Mouse (Mus musculus) neural tube, embryonic 14.5 days (tissue): Measurements from ENCODE around the gene Aff3. TPM values are rescaled to one million over a fixed set of nuclear protein-coding genes. Genes with fewer than 3 reads are reported as not detected.

Experiments used
- ATAC-seq: fragments of 200-750 bp; cut with Nextera tagmentation; 2 replicates; pipeline ENCODE4 v1.8.0; 2017; ENCODE audit warnings: low read depth, mild to moderate bottlenecking, moderate TSS enrichment, moderate library complexity
- H3K27ac ChIP-seq: fragments of 300-500 bp; sonication (generic); 2 replicates; pipeline ENCODE4 v1.5.1; 2014; ENCODE audit warnings: low read depth, mild to moderate bottlenecking, control low read depth, low read length, moderate library complexity, mixed read lengths
- H3K27me3 ChIP-seq: fragments of 300-500 bp; sonication (generic); 2 replicates; pipeline ENCODE4 v1.6.1; 2014; ENCODE audit warnings: low read length; ENCODE audit not compliant: control insufficient read depth, insufficient read depth
- H3K36me3 ChIP-seq: fragments of 300-500 bp; sonication (generic); 2 replicates; pipeline ENCODE4 v1.6.1; 2014; ENCODE audit warnings: low read length, mixed read lengths; ENCODE audit not compliant: control insufficient read depth, insufficient read depth
- H3K4me1 ChIP-seq: fragments of 300-500 bp; sonication (generic); 2 replicates; pipeline ENCODE4 v1.6.1; 2014; ENCODE audit warnings: low read length; ENCODE audit not compliant: control insufficient read depth, insufficient read depth
- H3K4me2 ChIP-seq: fragments of 300-500 bp; sonication (generic); 2 replicates; pipeline ENCODE4 v1.6.1; 2014; ENCODE audit warnings: mild to moderate bottlenecking, low read depth, low read length, control low read depth
- H3K4me3 ChIP-seq: fragments of 300-500 bp; sonication (generic); 2 replicates; pipeline ENCODE4 v1.5.1; 2014; ENCODE audit warnings: low read depth, low read length, control low read depth, mixed read lengths
- H3K9ac ChIP-seq: fragments of 300-500 bp; sonication (generic); replicated peaks from 2 replicates; pipeline ENCODE4 v1.6.1; 2014; ENCODE audit warnings: low read depth, mild to moderate bottlenecking, control low read depth, low read length, mixed read lengths
- H3K9me3 ChIP-seq: fragments of 300-500 bp; sonication (generic); 2 replicates; pipeline ENCODE4 v1.6.1; 2016; ENCODE audit warnings: low read length; ENCODE audit not compliant: control insufficient read depth
- WGBS: fragments of 180-500 bp; shearing (Covaris S2); extraction: QIAGEN DNeasy Blood & Tissue Kit; methylation state at CpG from one replicate; pipeline ENCODE4 v1.1.7; 2014; 5-methylcytosine and 5-hydroxymethylcytosine counted together
- polyA plus RNA-seq: library from polyadenylated mRNA; unstranded; fragments of >200 nt; fragmentation: Nextera tagmentation; extraction: Ambion mirVana; gene quantifications from 2 replicates; pipeline ENCODE4 v1.2.1, GENCODE M21; 2014

Aff3 gene
- polyA plus RNA-seq, 1 experiment from 2014 or later, result 26.6 TPM

DNA sequence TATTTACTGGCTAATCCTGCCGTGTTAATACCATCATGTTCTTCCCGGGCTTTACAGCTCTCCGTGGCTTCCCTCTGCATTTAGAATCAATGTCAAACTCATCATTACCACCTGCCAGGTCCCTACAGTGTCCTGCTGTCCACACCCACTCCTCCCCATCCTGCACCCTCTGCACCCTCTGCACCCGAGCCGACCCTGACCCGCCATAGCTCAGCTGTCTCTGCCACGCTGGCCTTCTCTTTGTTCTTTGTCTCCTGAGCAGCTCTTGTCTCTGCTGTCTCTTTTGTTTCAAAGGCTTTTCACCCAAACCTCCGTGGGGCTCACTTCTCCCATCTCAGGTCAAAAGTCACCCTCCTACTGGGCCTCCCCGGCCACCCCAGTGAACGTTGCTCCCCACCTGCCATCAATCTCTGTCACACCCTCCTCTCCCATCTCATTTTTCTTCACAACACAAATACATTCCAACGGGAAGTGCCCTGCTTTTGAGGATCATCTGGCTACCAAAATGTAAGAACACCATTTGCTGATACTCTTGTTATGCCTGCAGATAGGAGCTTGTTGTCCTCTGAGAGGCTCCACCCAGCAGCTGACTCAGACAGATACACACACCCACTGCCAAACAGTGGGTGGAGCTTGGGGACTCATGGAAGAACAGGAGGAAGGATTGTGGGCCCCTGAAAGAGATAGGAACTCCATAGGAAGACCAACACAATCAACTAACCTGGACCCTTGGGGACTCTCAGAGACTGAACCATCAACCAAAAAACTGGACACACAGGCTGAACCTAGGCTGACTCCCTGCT is 102.2 kb downstream of the Aff3 start:
- peak overlapping the region; percentile 8; the same call in 1 of the 2 replicates for H3K4me2 ChIP-seq
- H3K9ac ChIP-seq, result 0 out of 2 replicates have a peak overlapping the region, but pooled peaks have one; percentile 16
- H3K27me3 ChIP-seq, result no peaks in the 10 kb centered on the region
- no peaks in the 10 kb centered on the region for H3K9me3 ChIP-seq
- no peaks in the 10 kb centered on the region for H3K36me3 ChIP-seq
- ATAC-seq, result 0 out of 2 replicates have a peak, but pooled peaks have one; percentile 44
- H3K27ac ChIP-seq, result peak overlapping the region; percentile 79
- no peak overlapping the region for H3K4me3 ChIP-seq
- peaks cover 39% of the 10 kb centered on the region for H3K4me1 ChIP-seq
- 6% methylated on average over 11 of the region's 11 CpGs for WGBS

DNA sequence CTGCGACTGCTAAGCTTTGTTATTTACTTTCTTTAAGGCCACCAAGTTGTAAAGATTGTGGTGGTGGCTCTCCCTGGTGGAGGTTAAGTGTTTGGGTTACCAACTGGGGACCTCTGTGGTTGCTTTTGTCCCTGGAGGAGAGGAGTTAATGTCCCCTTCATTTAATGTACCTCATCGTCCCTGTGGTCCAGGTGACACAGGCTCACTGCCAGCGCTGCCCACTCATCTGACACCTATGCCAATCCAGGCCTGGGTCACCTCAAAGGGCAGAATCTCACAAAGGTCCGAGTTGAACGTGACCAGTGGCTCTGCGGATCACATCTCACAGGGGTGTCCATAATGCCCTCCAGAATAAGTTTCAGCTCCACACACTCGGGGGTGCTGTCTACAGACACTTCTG is 103.4 kb downstream of the Aff3 start:
- 74% methylated on average over 7 of the region's 7 CpGs for WGBS
- Histone ChIP-seq H3K27me3 (no peaks in the 10 kb centered on the region), H3K4me1 (peaks cover 31% of the 10 kb centered on the region), H3K9me3 (no peaks in the 10 kb centered on the region), H3K4me3 (no peak overlapping the region), H3K27ac (no peak overlapping the region), H3K36me3 (no peaks in the 10 kb centered on the region), H3K9ac (no peak overlapping the region), H3K4me2 (no peak overlapping the region)
- ATAC-seq, result no peak

DNA sequence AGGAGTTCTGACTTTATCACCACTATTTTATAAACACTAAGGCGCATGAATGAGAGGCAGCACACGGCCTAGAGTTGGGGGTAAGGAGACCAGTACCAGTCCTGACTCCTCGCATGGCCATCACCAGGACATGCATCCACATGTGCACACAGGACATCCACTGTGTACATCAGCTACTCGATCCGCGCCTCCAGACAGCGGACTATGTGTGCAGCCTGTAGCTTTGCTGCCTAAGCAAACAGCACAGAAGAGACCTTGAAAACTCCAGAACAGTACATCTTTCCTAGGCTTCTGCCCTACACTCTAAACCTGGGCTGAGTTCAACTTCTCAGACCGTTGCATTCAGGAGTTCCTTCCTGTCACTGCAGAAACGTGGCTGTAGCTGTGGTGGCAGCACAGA is 104.1 kb downstream of the Aff3 start:
- 78% methylated on average over 9 of the region's 9 CpGs for WGBS

GRCm38 (mm10) chr1:38557615-38558014 is 107.1 kb downstream of the Aff3 start:
- H3K9me3 ChIP-seq, result no peaks in the 10 kb centered on the region
- no peak overlapping the region for H3K4me2 ChIP-seq
- no peak overlapping the region for H3K27ac ChIP-seq
- H3K9ac ChIP-seq, result no peak overlapping the region
- H3K4me3 ChIP-seq, result no peak overlapping the region
- WGBS, result 90% methylated on average over 8 of the region's 8 CpGs
- H3K27me3 ChIP-seq, result no peaks in the 10 kb centered on the region
- H3K36me3 ChIP-seq, result no peaks in the 10 kb centered on the region
- H3K4me1 ChIP-seq, result peaks cover 10% of the 10 kb centered on the region
- no peak for ATAC-seq

More for the DNA sequence above, 104.1 kb downstream of the Aff3 start:
- no peaks in the 10 kb centered on the region for H3K27me3 ChIP-seq
- H3K4me3 ChIP-seq, result no peak overlapping the region
- H3K36me3 ChIP-seq, result no peaks in the 10 kb centered on the region
- no peaks in the 10 kb centered on the region for H3K9me3 ChIP-seq
- H3K4me1 ChIP-seq, result peaks cover 24% of the 10 kb centered on the region
- no peak overlapping the region for H3K9ac ChIP-seq
- H3K27ac ChIP-seq, result no peak overlapping the region
- no peak overlapping the region for H3K4me2 ChIP-seq
- ATAC-seq, result no peak

- no peak for ATAC-seq
- no peaks in the 10 kb centered on the region for H3K4me1 ChIP-seq
- no peak overlapping the region for H3K4me3 ChIP-seq
- no peaks in the 10 kb centered on the region for H3K9me3 ChIP-seq
- H3K36me3 ChIP-seq, result no peaks in the 10 kb centered on the region
- no peaks in the 10 kb centered on the region for H3K27me3 ChIP-seq
- no peak overlapping the region for H3K9ac ChIP-seq
- H3K27ac ChIP-seq, result no peak overlapping the region
- no peak overlapping the region for H3K4me2 ChIP-seq
- 80% methylated on average over 3 of the region's 3 CpGs for WGBS
Observed at GRCm38 (mm10) chr1:38554546-38554945, 110.2 kb downstream of the Aff3 start.

GRCm38 (mm10) chr1:38553090-38553489 is 111.7 kb downstream of the Aff3 start:
- H3K27me3 ChIP-seq, result no peaks in the 10 kb centered on the region
- no peak overlapping the region for H3K4me3 ChIP-seq
- H3K36me3 ChIP-seq, result no peaks in the 10 kb centered on the region
- H3K27ac ChIP-seq, result no peak overlapping the region
- H3K4me1 ChIP-seq, result peaks cover 6% of the 10 kb centered on the region; the same call in 1 of the 2 replicates
- no peak overlapping the region for H3K4me2 ChIP-seq
- 64% methylated on average over 6 of the region's 6 CpGs for WGBS
- H3K9me3 ChIP-seq, result no peaks in the 10 kb centered on the region
- no peak for ATAC-seq
- no peak overlapping the region for H3K9ac ChIP-seq

DNA sequence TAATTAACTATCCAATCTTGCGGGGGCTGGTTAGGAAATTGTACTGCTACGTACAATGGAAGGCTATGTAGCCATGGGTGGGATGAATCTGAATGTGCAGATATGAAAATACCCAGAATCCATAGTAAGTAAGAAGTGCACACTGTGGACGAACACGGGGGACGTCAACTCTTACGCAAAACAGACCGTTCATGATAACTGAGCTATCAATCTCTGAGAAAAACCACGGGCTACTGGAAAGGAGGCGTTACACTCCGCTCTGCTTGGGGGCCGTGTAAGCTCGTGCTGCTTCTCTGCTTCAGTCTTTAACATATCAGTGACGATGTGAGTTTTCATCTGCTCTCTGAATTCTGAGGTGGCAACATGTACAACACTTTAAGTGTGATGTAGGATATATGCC is 114.2 kb downstream of the Aff3 start:
- 76% methylated on average over 13 of the region's 13 CpGs for whole genome bisulfite sequencing
- Histone ChIP-seq H3K27ac (no peak overlapping the region), H3K27me3 (no peaks in the 10 kb centered on the region), H3K4me2 (no peak overlapping the region), H3K4me1 (peaks cover 25% of the 10 kb centered on the region), H3K4me3 (no peak overlapping the region), H3K9me3 (no peaks in the 10 kb centered on the region), H3K36me3 (no peaks in the 10 kb centered on the region), H3K9ac (no peak overlapping the region)
- ATAC-seq, result no peak

DNA sequence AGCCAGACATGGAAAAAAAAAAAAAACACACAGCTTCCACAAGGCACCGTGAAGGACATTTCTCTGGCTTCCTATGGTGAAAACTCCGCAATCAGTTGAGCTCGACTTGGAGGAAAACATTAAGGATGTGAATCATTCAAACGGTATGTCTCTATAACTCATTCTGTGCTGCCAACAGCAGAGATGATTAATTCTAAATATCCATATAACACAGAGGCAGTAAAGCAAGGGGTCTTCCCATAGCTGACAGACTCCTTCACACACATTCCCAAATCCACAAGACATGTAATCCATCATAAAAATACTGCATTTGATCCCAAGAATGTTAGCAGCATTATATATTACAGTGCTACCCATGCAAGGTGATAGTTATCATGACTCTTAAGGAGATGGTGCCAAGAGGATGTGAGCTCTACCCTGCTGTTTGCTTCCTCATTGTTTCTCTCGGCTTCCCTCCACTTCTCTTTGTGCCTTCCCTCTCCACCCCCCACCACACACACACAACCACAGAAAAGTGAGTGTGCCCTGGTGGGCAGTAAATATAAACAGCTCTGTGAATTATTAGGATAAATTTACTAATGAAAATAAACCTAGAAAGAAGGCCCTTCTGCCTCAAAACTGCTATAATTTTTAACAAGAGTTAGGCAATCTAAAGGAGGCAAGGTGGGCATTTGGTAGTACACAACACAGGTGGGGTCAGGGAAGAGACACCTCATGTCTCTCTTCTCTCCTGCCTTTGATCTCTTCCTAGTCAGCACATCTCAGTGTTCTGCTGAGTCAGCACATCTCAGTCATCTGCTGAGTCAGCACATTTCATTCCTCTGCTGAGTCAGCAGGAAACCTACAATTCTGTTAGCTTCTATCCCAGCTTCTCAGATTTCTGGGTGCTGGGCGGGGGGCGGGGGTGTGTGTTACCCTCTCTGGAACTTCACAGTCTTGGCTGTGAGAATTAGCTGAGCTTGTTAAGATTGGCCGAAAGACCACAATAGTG is 115.8 kb downstream of the Aff3 start:
- H3K4me1 ChIP-seq, result peaks cover 41% of the 10 kb centered on the region
- H3K9me3 ChIP-seq, result no peaks in the 10 kb centered on the region
- 0 out of 2 replicates have a peak overlapping the region, but pooled peaks have one; percentile 22 for H3K27ac ChIP-seq
- no peak overlapping the region for H3K4me2 ChIP-seq
- no peaks in the 10 kb centered on the region for H3K27me3 ChIP-seq
- ATAC-seq, result no peak
- no peak overlapping the region for H3K4me3 ChIP-seq
- no peaks in the 10 kb centered on the region for H3K36me3 ChIP-seq
- WGBS, result 58% methylated on average over 8 of the region's 8 CpGs
- H3K9ac ChIP-seq, result no peak overlapping the region
